Mouse (Mus musculus): ENCODE measurements around the gene Pde7b.
A peak's percentile ranks its signal among the peaks of the same experiment; 100 is the strongest.

Gene Pde7b

DNA sequence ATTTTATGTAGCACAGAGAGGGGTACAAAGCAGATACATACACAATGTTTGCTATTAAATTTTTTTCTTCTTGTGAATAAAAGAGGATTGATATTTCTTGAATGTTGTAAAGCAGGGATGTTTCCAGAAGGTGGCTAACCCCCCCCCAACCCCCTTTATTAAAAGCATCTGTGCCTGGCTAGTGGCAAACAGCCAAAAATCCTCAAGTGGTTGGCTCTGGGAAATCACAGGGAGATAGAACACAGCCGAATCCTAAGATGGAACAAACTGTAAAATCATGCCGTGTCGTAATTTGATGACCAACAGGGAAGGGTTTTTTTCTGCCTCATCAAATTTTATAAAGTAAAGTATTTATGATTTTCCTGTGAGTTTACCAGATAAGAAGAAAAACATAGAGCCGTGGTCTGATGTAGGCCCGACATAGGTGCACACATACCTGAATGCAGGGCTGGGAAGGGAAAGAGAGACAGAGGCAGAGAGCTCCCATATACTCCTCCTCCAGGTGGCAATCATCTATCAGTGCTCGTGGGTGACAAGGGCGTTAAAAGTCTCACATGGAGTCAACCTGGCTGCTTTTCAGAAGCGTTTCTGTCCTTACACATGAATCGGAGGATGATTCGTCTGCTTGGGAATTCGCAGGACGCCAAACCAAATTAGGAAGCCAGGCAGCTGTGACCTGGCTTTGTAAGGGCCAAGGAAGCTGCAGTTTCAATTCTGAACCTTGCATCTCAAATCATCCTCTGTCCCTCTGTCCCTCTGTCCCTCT, 67.4 kb downstream of the Pde7b start:
- peak; percentile 3 for DNase-seq (ENCODE audit: extremely low read depth, insufficient read length, low spot score)

DNA sequence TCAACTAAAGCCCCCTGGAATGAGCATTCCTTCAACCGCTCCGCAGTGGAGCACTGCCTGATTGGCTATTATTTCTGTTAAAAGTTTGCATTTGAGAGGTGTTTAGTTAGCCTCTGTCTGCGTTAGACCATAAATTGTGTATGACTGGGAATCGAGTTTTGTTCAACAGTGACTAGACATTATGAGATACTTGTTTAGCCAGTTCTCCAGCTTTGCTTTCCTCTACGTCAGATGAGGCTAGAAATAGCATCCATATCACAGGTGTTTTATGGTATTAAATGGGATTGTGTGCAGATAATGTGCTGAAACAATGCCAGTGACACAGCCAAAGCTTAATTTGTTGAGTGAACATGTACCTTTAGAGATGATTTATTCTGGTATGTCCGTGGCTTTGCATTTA, 70.3 kb downstream of the Pde7b start:
- DNase-seq (ENCODE audit: extremely low read depth, insufficient read length, low spot score), result no peak

DNA sequence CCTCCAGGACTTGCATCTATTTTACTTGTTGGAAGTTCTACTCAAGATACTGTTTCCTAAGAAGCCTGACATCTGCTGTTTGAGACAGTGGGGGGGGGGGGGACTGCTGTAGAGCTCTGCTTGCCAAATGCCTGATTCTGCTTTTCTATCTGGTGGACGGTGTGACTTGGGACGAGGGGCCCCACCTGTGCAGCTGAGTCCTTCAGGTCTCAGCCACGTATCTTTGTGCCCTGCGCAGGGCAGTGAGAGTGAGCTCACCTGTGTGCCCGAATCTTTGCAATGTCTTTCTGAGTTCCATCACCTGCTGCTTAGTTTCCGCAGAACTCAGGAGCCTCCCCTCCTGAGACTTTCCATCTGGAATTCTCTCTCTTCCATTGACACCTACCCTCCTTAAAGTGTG, 70.7 kb downstream of the Pde7b start:
- no peak for DNase-seq (ENCODE audit: extremely low read depth, insufficient read length, low spot score)

DNA sequence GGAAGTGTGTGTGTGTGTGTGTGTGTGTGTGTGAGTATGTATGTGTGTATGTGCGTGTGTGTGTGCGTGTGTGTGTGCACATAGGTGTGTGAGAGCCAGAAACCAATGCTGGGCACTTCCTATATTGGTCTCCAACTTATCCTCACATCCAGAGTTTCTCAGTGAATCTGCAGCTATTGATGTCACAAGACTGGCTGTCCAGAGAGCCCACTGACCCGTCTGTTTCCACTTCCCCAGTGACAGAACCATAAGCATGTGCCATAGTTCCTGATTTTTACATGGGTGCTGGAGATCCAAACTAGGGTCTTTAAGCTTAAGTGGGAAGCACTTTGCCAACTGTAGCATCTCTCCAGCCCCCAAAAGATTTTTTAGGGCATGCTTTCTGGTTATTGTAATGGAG, 71.6 kb downstream of the Pde7b start:
- no peak for DNase-seq (ENCODE audit: extremely low read depth, insufficient read length, low spot score)

DNA sequence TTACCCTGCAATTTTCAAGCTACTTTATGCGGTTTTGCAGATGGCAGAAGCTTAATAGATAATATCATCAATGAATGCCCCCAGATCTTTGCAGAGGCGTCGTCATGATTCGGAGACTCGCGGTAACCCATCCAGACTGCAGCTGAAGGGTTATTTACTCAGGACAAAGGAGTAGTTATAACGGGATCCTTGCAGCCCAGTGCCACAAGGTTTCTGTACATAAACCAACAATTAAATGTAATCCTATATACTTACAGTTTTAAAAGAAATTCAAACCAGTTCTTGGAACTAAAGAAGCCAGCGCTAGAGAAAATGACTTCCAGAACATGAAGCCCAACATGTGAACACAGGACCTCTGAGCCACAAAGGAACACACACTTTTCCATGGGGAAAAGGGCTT, 88.5 kb downstream of the Pde7b start:
- DNase-seq (ENCODE audit: extremely low read depth, insufficient read length, low spot score), result no peak

DNA sequence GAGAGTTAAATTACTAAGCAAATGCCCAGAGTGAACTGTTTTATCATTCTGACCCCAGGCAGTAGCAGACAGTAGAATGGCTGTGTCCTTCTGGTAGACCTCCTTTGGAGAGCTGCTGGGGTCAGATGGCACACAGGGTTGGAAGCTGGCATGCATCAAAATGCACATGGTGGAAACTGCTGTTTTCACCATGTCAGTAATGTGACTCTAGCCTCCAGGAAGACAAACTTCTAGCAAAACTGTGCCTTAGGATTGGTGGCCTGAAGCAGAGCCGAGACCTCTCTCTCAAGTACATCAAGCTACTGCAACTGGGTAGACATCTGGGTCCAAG, 91.8 kb downstream of the Pde7b start:
- DNase-seq (ENCODE audit: extremely low read depth, insufficient read length, low spot score), result no peak

DNA sequence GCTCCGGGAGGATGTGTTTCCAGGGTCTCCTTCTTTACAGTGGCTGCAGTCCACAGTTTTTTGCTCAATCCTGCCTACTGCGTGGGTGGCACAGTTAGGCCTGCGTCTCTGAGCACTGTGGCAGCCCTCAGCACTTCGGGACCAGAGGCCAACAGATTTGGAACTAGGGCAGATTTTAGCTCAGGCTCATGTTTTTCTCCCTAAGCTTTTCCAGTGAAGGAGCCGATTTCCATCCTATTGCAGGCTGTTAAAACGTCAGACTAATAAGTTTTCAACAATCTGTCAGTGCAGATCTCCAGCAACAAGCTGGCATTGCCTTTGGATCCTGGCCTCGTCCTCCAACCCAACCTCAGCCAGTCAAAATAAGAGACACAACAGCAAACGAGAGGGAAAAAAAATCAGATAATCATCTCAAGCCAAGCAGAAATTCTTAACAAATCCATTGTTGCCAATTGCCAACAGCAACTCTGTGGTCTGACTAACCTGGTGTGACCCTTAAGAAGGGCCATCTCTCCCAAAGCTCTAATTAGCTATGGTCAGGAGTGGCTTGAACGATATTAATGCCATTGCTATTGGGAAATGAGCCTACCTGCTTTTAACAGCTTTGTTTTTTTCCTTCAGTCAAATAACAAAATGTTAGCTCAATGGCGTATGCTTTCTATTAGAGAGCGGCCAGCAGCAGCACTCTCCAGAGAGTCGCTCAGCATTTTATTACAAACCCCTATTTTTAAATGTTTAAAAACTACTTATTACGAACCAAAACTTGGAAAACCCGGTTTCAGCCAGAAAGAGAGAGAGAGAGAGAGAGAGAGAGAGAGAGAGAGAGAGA, 92.4 kb downstream of the Pde7b start:
- DNase-seq (ENCODE audit: extremely low read depth, insufficient read length, low spot score), result no peak

DNA sequence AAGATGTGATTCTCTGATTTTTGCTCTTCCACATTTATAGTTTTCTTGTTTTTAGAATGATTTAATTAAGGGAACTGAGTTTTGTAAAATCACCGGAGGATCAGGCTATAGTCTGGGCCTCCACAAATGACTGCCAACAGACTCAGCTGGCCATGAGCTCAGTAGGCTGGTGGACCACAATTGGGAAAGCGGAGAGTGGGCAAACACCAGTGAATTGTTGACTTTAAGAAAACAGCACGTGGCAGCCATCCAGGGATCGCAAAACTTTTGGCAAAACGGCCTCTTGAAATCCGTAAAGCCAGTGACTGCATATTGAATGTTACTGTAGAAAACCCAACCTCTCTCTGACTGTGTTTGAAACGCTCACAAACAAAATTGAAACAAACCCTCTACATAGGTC, 94.8 kb downstream of the Pde7b start:
- no peak for DNase-seq (ENCODE audit: extremely low read depth, insufficient read length, low spot score)

DNA sequence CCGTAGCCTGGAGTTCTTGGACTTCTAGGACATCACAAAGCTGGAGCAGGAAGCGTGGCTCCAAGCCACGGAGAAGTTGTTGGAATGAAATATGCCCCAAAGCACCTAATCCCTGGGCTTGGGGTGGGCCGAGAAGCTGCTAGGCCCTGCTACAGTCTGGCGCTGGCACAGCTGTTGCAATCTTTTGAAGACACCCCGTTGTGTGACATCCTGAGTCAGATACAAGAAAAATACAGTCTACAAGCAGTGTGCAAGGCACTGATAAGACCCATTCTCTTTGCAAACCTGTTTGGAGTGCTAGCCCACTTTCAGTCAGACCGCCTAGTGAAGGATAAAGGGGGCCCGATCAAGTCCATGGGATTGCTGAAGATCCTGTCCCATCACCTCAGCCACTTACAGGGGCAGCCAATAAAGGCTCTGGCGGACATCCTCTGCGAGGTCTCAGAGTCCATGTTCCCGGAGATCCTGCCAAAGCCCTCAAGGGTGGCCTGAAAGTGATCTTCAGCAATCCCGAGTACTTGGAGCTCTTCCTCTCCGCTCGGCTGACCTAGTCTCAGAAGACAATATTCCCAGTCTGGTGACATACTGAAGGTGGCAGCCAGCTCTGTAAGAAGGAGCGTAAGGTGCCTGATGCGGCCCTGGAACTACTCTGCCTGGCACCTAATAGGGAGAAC, 99.0 kb downstream of the Pde7b start:
- DNase-seq (ENCODE audit: extremely low read depth, insufficient read length, low spot score), result no peak

DNA sequence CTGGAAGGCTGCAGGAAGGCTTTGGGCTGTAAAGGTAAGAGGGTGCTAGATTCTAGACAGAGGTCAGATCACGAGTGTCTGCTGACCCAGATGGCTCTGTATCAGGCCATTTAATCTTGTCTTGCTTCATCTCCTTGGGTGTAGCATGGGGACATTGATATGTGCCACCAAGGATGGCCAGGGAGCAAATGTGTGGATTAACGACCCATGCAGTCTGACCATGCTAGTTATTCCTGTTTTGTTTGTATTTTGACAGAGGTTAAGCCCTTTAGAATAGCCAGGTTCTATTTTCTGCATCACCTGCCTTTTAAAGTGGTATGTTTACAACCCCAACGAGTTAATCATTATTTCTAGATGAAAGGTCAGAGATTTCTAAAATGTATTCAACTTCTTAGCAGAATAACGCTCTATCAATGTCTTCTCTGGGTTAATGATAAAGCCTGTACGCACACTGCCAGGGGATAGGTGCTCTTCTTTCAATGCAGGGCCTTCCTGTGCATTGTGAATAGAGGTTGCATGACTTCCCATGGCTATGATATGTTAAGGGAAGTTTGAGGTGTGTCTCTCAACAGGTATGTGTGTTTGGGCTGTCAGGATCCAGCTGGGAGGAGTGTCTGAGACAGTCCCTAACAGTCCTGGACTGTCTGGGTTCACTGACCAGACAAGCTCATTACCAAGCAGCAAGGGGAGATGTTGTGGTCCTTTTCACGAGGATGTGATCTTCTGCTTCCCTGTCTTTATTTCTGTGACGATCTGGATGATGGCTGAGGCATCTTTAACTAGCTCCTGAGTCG, 103.0 kb downstream of the Pde7b start:
- no peak for DNase-seq (ENCODE audit: extremely low read depth, insufficient read length, low spot score)

DNA sequence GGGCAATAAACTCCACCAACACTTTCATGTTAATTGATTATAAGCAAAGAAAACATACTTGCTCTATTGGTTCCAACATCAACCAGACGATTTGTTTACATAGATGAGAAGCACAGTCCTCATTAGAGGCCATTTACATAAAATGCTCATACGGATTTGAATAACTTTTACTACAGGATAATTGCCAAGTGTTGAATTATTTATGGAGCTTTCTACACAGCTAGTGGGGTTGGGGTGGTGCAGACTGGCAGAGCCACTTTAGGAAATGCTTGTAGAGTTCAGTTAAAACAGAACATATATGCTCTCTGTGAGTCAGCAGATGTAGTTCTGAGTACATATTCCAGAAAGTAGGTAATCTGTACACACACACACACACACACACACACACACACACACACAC, 118.9 kb downstream of the Pde7b start:
- no peak for DNase-seq (ENCODE audit: extremely low read depth, insufficient read length, low spot score)

DNA sequence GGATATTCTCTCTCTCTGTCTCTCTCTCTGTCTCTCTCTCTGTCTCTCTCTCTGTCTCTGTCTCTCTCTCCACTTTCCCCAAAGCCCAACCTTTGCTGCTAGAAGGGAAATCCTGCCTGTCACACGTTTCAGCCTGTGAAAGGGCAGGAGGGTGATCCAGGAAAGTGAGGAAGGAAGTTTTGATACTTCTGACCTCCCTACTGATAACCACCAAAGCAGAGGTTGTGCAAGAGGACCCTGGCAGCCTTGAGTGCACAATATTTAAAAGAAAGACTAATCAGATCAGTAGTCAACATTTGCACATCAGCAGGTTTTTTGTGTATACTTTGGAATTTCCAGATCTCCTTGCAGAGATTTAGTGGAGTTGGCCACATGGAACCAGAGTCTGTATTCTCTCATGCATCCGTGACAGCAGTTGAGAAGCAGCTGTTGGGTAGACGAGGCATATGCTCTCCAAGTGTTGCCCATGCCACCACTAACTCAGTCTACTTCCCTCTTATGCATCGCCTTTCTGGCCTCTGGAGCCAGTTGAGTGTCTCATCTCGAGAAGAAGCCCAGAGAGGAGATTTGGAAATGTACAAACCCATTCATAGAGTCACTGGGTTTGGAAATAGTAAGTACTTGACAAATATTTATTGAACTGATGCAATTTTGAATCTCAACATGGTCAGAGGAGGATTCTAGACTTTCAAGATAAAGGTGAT, 129.6 kb downstream of the Pde7b start:
- DNase-seq (ENCODE audit: extremely low read depth, insufficient read length, low spot score), result no peak

DNA sequence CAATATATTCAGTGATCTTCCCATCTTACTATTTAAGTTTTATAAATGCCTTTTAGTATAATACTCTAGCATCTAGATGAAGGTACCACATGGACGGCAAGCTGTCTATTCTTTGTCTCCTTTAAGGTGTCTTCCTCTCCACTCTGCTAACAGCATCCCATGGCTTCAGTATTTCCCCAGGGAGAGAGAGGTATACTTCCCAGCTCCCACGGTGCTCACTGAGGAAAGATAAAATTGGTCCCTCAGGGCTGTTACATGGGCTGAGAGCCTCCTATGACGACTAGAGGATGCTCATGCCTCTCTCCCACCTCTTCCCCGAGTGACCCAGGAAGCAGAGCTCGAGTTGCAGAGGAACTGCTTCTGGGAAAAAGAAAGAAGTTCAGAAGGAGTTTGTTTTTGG, 130.9 kb downstream of the Pde7b start:
- no peak for DNase-seq (ENCODE audit: extremely low read depth, insufficient read length, low spot score)

DNA sequence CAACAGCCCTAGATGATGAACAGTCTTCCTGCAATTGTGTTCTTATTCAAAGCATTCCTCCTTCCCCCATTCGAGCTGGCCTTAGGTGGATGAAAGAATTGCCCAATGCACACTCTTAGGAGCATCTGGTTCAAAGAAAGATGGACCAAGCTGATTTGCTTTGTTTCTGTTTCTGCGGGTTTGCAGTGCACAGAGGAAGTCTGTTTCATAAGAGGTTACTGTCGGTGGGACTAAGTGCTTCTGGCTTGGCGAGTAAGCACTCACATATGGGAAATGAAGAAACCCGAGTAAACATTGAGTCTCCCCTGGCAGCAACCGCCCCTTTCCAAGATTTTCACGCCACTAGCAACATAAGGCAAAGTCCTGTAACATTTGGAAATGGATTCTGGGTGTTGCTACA, 134.8 kb downstream of the Pde7b start:
- no peak for DNase-seq (ENCODE audit: extremely low read depth, insufficient read length, low spot score)

DNA sequence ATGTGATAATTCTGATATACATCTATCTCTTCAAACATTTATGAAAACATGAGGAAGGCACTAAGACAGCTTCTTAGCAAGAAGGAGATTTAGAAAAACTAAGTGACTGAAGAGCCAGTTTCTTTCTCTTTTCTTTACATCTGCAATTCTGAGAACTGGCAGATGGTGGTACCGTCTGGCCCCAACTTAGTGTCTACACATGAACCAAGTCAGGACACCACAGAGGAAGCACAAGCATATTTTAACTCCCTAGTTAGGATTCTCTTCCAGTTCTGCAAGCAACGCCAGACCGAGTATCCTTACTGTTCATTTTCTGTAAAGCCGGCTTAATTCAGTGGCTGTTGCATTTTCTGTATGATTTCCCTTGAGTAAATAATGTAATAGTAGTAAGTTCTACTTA, 138.9 kb downstream of the Pde7b start:
- DNase-seq (ENCODE audit: extremely low read depth, insufficient read length, low spot score), result no peak

DNA sequence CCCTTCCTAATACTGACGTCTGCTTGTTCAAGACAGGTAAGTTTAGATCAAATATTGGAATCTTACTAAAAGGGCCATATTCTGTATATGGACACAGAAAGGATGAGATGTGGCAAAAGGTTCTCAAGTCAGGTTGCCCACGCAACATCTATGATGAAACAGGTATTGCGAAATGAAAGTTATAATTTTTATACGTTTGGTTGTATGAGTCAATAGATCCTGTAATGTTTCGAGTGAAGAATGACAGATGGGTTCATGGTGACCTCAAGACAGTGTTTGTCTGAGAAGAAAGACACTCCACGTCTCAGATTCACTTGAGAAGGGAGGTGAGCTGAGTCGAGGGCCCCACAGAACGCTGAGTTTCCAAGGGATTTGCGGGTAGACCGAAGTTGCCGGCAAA, 149.9 kb downstream of the Pde7b start:
- DNase-seq (ENCODE audit: extremely low read depth, insufficient read length, low spot score), result no peak

DNA sequence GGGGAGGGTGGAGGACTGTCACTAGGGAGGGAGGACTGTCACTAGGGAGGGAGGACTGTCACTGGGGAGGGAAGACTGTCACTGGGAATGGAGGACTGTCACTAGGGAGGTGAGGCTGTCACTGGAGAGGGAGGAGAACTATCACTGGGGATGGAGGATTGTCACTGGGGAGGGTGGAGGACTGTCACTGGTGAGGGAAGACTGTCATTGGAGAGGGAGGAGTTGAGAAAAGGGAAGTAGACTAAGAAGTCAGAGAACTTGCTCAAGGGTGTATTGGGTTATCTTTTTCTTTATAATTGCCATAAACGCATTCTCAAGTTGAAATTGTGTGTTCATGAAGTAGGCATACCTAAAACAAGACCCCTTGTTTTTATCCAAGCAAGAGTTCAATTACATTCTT, 150.5 kb downstream of the Pde7b start:
- no peak for DNase-seq (ENCODE audit: extremely low read depth, insufficient read length, low spot score)

DNA sequence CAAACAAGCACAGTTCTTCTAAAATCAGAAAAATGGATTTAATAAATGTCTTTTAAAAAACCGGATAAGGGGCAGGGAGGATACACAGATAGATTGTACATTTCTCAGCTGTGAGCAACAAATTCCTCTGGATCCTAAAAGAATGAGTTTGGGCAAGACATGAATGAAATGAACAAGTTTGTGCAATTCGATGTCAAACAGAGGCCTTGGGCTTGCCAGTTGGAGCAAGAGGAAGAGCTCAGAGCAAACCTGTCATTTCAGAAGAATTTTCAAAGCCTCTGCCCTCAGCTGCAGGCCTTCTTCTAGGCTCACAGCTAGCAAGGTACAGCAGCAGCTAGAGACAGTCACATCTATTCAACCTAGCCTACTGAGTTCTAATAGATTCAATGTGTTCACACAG, 153.4 kb downstream of the Pde7b start:
- DNase-seq (ENCODE audit: extremely low read depth, insufficient read length, low spot score), result no peak

DNA sequence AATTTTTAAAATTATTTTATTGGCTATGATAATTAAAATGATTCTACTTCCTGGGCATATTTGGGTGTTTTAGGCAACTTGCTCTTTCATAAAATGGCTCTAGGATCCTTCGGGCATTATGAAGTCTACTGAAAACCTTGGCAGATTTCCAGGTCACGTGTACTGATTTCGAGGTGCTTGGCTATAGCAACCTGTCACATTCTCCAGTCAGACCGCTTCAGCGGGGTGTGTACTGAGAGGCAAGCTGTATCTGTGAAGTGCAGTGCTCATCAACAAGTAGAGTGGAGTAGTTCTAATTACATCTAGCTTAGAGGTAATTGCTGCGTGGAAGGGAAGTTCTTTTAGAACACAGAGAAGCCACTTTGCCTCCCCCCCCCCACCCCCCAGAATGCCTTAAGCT, 156.2 kb downstream of the Pde7b start:
- DNase-seq (ENCODE audit: extremely low read depth, insufficient read length, low spot score), result no peak

DNA sequence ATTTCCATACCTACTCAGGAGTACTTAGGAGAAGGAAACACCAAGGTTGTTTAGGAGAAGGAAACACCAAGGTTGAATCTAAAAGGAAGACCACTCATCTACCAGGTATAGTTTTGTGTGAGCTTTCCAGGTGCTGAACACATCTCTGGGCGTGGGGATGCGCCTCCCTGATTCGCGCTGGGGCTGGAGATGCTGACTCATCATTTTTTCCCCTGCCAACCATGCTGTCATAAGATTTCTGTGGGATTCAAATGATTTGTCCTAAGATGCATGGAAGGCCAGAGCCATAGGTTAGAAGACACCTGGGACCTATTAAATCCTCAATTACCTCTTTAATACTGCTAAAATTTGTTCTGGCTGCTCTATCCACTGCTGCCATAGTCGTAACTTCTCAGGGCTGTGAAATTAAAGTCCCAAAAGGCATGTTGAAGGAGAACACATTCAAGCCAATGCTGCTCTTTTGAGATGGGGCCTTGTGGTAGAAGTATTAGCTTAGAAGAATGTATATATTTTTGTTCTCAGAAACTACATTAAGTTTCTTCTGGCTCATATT, 157.1 kb downstream of the Pde7b start:
- no peak for DNase-seq (ENCODE audit: extremely low read depth, insufficient read length, low spot score)

Data from 3134 (cell line).